Mouse (Mus musculus): ENCODE results near the gene Herc6.

Gene Herc6

DNA sequence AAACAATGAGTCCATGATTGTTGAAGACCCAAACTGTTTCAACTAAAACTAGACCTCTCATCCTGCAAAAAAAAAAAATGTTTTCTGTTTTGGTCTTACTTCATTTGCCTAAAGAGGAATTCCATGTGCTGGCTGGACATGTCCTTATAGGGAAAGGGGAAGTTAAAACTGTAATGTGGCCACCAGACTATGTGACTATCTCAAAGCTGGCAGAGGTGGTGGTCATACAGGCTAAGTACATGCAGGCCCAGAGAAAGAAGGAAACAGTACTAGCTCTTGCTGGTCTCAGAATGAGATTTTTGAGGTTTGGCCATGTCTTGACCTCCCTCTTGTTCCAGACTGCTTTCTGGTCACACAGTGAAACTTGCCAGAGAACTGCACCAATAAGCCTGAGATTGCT, 9.2 kb upstream of the Herc6 start:
- no peak for ATAC-seq (ENCODE audit: low TSS enrichment)

DNA sequence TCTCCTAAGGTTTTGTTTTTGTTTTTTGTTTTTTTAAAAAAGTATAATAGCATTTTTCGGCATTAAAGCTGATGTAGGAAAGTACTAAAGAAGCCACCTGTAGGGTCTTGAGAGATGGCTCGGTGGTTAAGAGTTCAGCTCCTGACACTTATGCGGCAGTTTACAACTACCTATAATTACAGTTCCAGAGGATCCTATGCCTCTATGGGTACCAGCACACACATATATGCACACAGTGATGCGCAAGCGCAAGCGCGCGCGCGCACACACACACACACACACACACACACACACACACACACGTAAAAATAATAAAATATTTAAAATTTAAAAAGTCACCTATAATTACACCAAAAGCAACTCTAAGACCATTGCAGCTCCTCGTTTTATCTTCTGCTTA, 795 bp downstream of the Herc6 start:
- no peak for ATAC-seq (ENCODE audit: low TSS enrichment)

DNA sequence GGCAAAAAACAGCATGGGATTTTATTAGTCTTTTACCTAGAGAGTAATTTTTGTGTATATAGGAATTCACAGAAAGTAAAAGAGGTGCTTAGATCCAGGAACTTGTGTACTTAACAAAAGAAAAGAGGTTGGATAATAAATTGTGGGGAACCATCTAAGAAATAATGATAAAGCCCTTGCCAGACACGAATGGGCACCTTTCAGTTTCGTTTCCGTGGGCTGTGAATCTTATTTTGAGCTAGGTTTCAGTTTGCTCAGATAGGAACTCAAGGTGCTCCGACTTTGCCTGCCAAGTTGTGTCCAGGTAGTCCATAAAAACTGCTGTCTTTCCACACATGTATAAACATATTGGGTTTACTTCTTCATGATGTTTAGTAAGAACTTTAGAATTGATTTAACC, 1.6 kb downstream of the Herc6 start:
- no peak for ATAC-seq (ENCODE audit: low TSS enrichment)

DNA sequence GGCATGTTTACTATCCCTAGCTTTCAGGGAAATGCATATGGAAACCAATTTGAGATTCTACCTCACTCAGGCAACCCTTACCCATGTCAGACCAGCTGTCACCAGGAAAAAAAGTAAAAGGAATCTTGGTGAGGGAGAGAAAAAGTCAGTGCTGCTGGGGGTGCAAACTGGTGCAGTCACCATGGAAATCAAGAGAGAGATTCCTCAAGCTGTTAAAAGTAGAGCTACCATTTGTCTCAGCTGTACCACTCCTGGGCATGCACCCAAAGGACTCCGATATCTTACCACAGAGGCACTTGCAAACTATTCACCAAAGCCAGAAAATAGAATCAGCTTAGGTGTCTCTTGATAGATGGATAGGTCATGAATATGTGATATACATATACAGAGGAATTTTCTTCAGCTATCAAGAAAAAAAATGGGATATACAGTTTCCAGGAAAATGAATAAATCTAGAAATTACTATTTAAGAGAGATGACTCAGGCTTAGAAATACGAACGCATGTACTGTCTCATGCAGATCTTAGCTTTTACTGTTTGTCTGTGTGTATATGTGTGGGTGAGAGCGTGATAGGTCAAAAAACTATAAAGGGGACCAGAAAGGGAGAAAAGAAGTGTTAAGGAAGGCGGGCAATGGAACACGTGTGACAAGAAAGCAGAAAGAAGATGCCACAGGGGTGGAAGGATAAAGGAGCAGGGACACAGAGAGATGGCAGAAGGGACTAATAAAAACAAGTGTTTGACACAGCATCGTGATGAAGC, 24.9 kb downstream of the Herc6 start:
- ATAC-seq (ENCODE audit: low TSS enrichment): peak; percentile 94

DNA sequence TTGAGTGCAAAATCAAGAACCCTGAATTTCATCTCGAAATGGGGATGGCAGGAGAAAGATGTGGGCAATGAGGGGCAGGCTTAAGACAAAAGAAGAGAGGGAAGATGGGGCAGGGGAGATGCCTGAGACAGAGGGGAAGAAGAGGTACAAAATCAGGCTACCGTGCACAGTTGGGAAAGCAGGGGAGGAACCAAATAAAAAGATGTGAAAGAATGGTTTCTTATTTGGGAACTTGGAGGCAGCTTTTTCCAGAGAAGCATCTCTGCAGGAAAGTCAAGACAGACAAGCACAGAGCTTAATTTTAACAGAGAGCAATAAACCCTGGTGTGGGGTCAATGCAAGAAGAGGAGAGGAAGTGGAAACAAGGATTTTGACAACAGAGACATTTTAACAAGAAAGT, 27.2 kb downstream of the Herc6 start:
- peak; percentile 70 for ATAC-seq (ENCODE audit: low TSS enrichment)

DNA sequence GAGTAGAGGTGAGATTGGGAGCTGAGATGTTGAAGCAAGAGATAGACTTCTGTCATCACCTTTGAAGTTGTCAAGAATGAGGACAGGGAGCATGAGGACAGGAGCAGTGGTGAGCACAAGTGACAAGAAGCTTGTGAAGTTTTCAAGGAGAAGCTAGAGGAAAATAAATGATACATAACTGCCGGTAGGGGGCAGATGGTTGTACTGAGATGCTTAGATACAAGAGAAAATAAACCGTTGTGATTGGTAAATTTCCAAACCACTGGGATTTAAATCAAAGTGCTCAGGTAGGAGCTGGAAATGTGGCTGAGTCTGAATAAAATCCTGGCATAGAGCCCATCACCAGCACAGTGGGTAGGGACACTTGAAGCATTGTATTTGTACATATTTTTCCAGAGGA, 28.8 kb downstream of the Herc6 start:
- no peak for ATAC-seq (ENCODE audit: low TSS enrichment)

DNA sequence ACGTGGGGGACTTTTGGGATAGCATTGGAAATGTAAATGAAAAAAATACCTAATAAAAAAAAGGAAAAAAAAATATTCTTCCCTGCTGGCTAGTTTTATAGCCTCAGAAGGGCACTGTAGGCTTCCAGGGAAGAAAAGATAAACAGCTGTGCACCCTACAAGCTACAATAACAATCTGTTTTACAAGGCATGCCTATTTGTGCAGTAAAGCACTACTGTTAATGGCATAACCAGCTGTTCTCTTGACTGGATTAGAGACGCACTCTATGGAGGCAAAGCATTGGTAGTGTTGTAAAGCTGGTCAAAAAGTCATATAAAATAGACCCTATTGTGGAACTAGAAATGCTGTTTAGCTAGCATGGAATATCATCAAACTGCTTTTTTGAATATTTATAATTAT, 35.0 kb downstream of the Herc6 start:
- ATAC-seq (ENCODE audit: low TSS enrichment): no peak

DNA sequence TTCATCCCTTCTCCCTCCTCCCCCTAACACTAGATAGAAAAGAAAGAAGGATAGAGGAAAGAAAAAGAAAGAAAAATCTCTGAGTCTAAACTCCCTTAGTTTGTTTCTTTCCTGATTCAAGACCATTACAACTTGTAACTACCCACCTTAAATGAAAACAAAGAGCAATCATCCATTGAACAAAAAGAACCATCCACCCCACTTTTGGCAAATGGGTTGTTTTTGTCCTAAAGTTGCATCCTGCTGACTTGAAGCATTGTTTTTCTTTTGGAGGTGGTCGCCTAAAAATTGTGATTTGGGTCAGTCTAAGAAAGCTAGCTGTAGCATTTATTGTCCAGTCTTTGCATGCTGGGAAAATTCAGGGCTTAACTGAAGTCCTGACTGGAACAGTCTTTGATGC, 58.7 kb downstream of the Herc6 start:
- ATAC-seq (ENCODE audit: low TSS enrichment): no peak

DNA sequence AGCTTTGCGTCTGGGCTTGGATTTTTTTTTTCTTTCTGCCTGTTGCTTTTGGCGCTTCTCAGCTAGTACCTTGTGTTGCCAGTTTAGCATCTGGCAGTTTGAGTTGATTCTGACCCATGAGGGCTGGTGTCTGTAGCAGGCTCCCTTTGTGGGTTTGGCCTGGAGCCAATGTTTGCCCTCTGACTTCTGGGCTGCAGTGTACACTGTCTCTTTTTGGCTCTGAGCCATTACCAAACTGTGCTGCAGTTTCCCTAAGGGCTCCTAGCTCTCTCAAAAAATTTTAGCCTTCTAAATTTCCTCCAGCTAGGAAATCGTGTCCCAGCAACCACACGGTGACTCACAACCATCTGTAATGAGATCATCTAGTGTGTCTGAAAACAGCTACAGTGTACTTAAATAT, 61.0 kb downstream of the Herc6 start:
- peak; percentile 76 for ATAC-seq (ENCODE audit: low TSS enrichment)

DNA sequence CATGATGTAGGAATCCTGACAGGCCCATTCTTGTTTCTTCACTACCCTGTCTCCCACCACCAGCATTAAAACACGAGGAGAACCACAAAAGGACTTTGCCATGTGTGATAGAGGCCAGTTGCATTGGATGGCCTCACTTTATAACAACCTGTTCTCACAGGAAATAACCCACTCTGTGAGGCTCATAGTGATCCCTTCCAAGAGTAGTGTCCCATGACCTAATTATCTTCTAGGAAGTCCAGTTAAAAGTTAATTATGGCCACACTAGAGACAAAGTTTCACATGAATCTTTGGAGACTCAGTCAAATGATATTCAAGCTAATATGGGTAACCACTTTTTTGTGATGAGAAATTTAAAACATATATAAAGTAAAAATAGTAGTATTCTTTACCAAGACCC, 66.5 kb downstream of the Herc6 start:
- no peak for ATAC-seq (ENCODE audit: low TSS enrichment)

DNA sequence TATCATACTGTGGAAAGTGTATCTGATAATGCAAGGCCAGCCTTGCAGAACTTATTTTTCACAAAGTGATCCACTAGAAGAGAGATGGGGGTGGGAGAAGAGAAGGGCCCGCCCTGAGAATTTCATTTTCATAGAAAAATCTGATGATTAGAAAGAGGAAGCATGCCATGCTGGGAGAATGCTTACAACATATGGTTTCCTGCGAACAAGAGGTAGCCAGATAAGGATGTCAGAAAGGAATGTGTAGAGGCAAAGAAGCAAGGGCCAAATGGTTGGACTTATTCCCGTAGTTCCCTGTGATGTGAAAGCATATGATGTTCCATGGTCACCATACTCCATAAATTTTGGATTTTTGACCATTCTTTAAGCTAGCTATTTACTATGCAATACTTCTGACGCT, 80.5 kb downstream of the Herc6 start:
- no peak for ATAC-seq (ENCODE audit: low TSS enrichment)

DNA sequence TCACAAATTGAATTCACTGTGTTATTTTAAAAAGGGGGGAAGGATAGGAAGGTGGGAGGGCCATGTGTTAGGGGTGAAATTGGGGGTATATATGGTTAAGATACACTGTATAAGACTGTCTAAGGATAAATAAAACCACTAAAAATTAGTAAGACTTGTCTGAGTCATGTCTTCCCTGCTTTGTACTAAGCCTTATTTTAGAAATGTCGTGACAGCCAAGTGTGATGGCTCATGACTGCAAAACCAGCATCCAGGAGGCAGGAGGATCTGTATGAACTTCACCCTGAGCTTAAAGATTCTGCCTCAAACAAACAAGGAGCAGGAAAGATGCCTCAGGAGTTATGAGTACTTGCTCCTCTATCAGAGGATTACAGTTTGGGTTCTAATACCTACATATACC, 103.4 kb downstream of the Herc6 start:
- ATAC-seq (ENCODE audit: low TSS enrichment): peak; percentile 98

DNA sequence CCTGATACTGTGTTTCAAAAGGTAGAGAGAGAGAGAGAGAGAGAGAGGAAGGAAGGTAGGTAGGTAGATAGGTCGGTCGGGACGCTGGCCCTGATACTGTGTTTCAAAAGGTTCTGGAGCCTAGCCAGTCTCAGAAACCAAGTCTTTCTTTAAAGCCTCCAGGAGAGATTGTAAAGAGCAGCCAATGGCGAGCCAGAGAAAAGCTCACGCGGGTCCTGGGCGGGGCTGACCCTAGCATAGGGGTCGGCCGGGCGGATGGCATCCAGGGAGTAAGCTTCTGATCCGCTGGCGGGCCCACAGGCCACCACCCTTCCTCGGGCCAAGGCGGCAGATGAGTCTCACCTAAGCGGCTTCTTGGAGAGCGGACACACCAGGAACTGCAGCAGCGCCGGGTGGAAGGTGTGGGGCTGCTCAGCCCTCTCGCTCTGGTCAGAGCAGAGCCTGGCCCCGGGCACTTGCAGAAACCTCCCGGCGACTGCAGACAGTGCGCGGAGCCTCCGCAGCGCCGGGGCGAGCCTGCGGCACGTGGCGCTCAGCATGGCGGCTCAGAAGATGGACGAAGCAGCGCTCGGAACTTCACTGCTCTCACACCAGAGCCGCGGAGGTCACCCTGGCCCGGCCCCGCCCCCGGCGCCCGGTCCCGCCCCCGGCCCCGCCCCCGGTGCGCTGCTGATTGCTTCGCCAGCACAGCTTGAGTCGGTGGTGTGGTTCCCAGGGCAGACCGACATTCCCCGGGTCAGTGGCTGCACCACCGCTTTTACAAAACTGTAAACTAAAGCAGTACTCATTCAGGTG, 110.9 kb downstream of the Herc6 start, which contains the start of gene Pyurf:
Gene Pyurf, minus strand, starts transcription at position 612 of the 795 bp plus-strand sequence.
- ATAC-seq (ENCODE audit: low TSS enrichment): peak; percentile 96

DNA sequence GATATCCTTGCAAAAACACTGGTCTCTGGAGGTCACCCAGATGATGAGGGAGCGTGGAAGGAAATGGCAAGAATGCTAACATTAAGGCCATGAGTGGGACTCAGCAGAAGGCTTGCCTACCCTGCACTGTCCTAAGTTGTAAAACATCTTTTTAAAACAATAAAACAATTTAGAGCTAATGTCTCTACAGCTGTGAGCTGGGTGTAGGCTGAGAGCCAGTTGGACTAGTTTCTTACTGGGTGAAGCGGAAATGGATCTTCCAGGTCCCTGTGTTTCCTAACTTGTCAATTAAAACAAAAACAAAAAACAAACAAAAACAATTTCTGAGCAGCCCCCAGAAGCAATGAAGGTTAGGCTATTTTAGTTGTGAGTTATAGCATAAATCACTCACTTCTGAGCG, 112.3 kb downstream of the Herc6 start:
- no peak for ATAC-seq (ENCODE audit: low TSS enrichment)

DNA sequence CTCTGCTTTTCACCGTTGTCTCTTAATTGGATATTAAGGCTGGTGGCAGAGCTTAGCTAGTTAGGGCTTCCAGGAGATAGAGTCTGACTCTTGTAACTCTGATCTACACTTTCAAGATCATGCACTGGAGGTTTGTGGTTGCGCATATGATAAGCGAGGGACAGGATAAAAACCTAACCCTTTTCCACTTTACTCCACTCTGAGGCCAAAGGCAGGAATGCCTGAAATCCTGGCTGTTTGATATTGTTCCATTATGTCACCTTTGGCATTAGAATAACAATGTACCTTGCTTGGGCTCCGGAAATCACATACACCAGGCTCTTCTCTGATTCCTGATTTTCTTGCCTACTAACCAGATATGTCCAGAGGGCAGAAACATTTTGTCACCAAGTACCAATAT, 120.9 kb downstream of the Herc6 start:
- ATAC-seq (ENCODE audit: low TSS enrichment): no peak

DNA sequence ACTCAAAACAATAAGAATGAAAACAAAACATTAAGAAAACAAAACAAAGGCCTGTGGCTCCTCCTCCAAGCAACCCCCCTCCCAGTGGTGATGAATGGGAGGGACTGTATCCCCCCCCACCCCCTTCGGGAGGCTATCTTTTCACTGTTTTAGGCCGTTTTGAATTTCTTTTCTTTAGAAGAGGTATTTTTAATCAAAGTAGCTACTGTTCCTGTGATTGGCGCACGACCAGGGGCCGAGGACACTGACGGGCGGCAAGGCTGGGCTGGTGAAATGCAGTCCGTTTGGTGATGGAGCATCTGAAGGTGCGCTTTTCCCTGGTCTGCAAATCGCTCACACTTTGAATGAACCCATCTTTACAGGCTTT, 121.6 kb downstream of the Herc6 start, which contains the start of gene Lancl2:
Gene Lancl2, plus strand, starts transcription at position 165 of the 367 bp plus-strand sequence.
- ATAC-seq (ENCODE audit: low TSS enrichment): peak; percentile 21

DNA sequence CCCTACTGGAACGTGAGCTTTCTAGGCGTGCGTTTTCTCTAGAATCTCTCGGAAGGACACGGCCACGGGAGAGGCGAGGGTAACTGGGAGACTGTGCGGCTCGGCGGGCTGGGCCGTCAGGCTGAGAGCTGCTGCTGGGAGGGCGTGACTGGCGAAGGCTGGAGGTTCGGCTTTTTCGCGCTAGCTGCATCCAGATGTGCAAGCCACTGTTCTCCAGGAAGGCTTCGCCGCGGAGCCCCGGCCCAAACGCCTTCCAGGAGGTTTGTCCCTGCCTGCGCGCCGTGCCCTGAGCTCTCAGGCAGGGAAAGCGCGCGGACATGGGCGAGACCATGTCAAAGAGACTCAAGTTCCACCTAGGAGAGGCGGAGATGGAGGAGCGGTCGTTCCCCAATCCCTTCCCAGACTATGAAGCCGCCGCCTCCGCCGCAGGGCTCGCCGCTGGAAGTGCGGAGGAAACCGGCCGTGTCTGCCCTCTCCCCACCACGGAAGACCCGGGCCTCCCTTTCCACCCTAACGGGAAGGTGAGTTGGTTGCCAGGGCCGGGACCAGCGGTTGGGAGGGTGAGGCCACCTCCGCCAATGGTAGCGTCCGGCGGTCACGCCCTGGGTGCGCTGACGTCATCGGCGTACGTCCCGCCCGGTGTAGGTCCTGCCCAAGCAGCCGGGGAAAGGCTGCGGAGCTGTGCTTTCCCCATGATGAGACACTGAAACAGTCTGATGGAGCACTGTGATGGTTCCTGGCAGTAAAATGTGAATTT, 122.1 kb downstream of the Herc6 start:
- peak; percentile 87 for ATAC-seq (ENCODE audit: low TSS enrichment)

DNA sequence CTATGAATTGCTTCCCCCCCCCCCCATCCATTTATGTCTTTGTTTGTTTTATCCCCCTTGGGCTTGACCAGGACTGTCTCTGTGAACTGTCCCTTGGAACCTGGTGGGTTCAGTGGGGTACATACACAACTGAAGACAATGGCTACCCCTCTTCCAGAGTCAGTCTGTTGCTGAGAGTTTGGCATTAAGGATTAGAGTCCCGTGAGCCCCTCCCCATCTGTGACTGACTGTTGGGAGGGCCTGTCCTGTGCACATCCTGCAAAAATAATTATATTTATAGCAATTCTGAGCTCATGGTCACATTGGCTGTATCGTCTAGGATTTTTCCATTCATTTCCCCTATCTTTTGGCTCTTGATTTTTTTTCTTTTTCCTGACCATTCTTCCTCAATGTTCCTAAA, 122.9 kb downstream of the Herc6 start:
- peak; percentile 22 for ATAC-seq (ENCODE audit: low TSS enrichment)

DNA sequence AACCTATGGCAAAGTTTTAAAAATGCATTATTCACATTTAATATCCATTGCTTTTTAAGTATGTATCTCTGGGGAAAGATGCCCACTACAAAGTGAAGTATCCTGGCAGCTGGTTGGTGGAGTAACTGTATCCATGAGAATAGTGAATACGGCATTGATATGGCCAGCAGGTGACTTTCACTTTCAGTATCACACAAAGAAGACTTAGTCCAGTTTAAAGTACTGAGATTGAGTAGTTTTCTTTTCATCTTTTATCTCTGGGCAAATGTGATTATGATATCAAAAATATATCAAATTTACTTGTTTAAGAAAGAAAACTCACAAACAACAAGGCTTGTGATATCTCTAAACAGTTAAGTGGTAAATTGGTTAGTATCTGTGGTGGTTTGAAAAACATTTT, 125.9 kb downstream of the Herc6 start:
- no peak for ATAC-seq (ENCODE audit: low TSS enrichment)

DNA sequence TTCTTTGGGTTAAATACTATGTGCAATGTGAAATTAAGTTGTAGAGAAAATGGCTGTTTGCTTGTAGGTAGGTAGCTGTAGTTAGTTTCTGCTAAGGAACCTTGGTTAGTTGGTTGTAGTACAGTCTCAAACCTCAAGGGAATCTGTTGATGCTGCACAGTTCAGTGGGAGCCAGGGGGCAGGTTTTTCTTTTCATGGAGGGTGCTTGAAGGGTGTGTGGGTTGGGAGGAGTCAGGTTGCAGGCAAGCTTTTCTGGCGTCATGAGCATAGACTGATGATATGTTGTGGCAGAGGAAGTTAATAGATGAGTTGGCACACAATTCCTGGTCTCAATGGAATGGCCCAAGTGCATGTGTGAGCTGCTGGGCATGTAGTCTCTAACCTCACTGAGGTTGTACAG, 130.9 kb downstream of the Herc6 start:
- ATAC-seq (ENCODE audit: low TSS enrichment): peak; percentile 24; the same call in 1 of the 2 replicates
